Mouse (Mus musculus) hindbrain, embryonic 12.5 days (tissue): Measurements from ENCODE around the gene Add1. TPM values are rescaled to one million over a fixed set of nuclear protein-coding genes. Genes with fewer than 3 reads are reported as not detected.
"Not testable (repeated sequence)": the region's sequence is repeated elsewhere in the genome, so short reads cannot be mapped to it uniquely, and the experiment has no call there.

Experiments used
- ATAC-seq: fragments of 200-750 bp; cut with Nextera tagmentation; 2 replicates; pipeline ENCODE4 v1.8.0; 2017; ENCODE audit warnings: moderate TSS enrichment; ENCODE audit not compliant: low FRiP score
- H3K27ac ChIP-seq: fragments of 300-500 bp; sonication (generic); 2 replicates; pipeline ENCODE4 v1.5.1; 2016; ENCODE audit warnings: mild to moderate bottlenecking
- H3K27me3 ChIP-seq: fragments of 300-500 bp; sonication (generic); 2 replicates; pipeline ENCODE4 v1.6.1; 2016; ENCODE audit warnings: mild to moderate bottlenecking
- H3K36me3 ChIP-seq: fragments of 300-500 bp; sonication (generic); 2 replicates; pipeline ENCODE4 v1.6.1; 2016; ENCODE audit warnings: mild to moderate bottlenecking
- H3K4me1 ChIP-seq: fragments of 300-500 bp; sonication (generic); 2 replicates; pipeline ENCODE4 v1.6.1; 2016
- H3K4me2 ChIP-seq: fragments of 300-500 bp; sonication (generic); replicated peaks from 2 replicates; pipeline ENCODE4 v1.6.1; 2016; ENCODE audit warnings: mild to moderate bottlenecking
- H3K4me3 ChIP-seq: fragments of 300-500 bp; sonication (generic); 2 replicates; pipeline ENCODE4 v1.5.1; 2016; ENCODE audit warnings: mild to moderate bottlenecking
- H3K9ac ChIP-seq: fragments of 300-500 bp; sonication (generic); 2 replicates; pipeline ENCODE4 v1.6.1; 2016; ENCODE audit warnings: mild to moderate bottlenecking, moderate library complexity
- H3K9me3 ChIP-seq: fragments of 300-500 bp; sonication (generic); replicated peaks from 2 replicates; pipeline ENCODE4 v1.6.1; 2016; ENCODE audit warnings: mild to moderate bottlenecking
- WGBS: fragments of 180-500 bp; shearing (Covaris S2); methylation state at CpG from one replicate; pipeline ENCODE4 v1.1.7; 2016; 5-methylcytosine and 5-hydroxymethylcytosine counted together
- polyA plus RNA-seq: library from polyadenylated mRNA; unstranded; fragments of >200 nt; fragmentation: Nextera tagmentation; extraction: Ambion mirVana; gene quantifications from 2 replicates; pipeline ENCODE4 v1.2.1, GENCODE M21; 2016

Add1 gene
- polyA plus RNA-seq, 1 experiment from 2014 or later, result 223 TPM

DNA sequence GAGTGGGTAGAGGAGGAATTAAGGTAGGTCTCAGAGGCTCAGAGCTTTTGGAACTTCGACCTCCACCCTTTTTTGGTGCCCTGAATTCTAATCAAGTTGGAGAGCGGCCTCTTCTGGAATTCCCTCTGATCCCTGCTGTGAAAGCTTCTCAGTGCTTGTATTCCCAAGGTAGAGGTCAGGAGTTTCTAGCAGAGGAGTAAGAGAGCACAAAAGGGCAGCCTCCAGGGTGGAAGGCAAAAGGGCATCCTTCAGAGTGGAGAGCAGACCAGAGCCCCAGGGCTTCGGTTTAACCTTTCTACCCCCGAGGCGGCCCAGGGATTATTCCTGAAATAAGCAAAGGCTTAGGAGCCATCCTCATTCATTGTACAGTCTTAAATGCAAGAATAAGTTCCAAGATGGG, 16.6 kb downstream of the Add1 start:
- no peak for ATAC-seq
- H3K9me3 ChIP-seq, result no peaks in the 10 kb centered on the region
- no peaks in the 10 kb centered on the region for H3K27me3 ChIP-seq
- no peak overlapping the region for H3K4me2 ChIP-seq
- H3K9ac ChIP-seq, result no peak overlapping the region
- peaks cover 18% of the 10 kb centered on the region for H3K4me1 ChIP-seq
- peaks cover 9% of the 10 kb centered on the region; the same call in 1 of the 2 replicates for H3K36me3 ChIP-seq
- H3K27ac ChIP-seq, result no peak overlapping the region
- no peak overlapping the region for H3K4me3 ChIP-seq
- 13% methylated on average over 5 of the region's 5 CpGs for WGBS

DNA sequence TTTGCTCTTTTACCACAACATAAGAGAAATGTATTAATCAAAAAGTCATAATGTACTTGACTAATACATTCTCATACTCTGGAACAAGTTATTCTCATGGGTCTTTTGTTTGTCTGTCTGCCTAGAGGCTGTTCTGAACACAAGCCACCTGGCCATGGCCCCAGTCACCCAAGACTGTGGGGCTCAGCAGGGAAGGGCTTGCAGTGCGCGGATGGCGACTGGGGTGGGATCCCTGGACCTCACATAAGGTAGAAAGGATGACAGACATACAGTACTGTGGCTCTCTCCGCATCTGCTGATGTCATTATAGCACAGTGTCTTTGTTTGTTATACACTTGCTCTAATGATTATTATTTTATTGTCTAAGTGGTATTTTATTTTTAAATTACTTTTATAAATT, 17.2 kb downstream of the Add1 start:
- no peak overlapping the region for H3K4me3 ChIP-seq
- ATAC-seq, result no peak
- WGBS, result 47% methylated on average over 4 of the region's 4 CpGs
- no peak overlapping the region for H3K4me2 ChIP-seq
- H3K27me3 ChIP-seq, result no peaks in the 10 kb centered on the region
- no peak overlapping the region for H3K9ac ChIP-seq
- H3K9me3 ChIP-seq, result no peaks in the 10 kb centered on the region
- no peak overlapping the region for H3K27ac ChIP-seq
- peaks cover 18% of the 10 kb centered on the region for H3K4me1 ChIP-seq
- peaks cover 9% of the 10 kb centered on the region; the same call in 1 of the 2 replicates for H3K36me3 ChIP-seq

DNA sequence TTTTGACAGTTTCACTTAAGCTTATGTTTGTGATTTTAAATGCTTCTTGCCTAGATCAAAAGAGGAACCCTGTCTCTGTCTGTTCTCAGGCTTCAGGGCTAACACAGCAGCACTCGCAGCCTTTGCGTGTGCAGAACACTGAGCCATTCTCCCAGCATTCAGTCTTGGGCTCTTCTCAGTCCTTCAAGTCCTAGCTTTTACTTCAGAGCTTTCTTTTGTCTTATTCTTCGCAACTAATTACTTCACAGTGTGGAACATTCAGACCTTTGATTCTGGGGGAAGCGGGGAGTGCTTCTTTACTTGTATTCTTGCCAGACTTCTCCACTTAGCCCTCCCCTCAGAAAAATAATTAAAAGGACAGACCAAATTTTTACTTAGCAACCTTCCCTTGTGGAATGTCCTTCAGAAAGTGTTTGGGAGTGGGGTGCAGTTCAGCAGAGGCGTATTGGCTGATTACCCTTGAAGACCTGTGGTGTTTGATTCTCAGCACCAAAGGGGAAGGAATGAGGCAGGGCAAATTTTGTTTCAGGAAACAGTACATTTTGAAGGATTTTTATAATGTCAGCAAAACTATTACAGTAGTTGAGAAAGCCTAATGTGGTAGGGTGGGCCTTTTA, 18.0 kb downstream of the Add1 start:
- H3K27ac ChIP-seq, result no peak overlapping the region
- no peak overlapping the region for H3K4me2 ChIP-seq
- no peaks in the 10 kb centered on the region for H3K27me3 ChIP-seq
- ATAC-seq, result no peak
- no peak overlapping the region for H3K9ac ChIP-seq
- H3K36me3 ChIP-seq, result peaks cover 9% of the 10 kb centered on the region; the same call in 1 of the 2 replicates
- no peak overlapping the region for H3K4me3 ChIP-seq
- peaks cover 18% of the 10 kb centered on the region for H3K4me1 ChIP-seq
- WGBS, result 30% methylated on average over 5 of the region's 5 CpGs
- no peaks in the 10 kb centered on the region for H3K9me3 ChIP-seq

DNA sequence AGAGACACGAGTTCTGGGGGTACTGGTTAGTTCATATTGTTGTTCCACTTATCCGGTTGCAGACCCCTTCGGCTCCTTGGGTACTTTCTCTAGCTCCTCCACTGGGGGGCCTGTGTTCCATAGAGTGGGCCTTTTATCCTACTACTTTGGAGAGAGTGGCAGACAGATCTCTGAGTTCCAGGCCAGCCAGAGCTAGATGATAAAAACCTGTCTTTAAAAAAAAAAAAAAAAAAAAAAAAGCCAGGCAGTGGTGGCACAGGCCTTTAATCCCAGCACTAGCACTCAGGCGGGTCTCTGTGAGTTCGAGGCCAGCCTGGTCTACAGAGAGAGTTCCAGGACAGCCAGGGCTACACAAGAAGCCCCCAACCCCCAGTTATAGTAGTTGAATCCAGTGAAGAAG, 18.8 kb downstream of the Add1 start:
- H3K9me3 ChIP-seq, H3K27me3 ChIP-seq, H3K27ac ChIP-seq, H3K4me2 ChIP-seq, H3K9ac ChIP-seq, H3K4me3 ChIP-seq, H3K36me3 ChIP-seq, ATAC-seq: not testable (repeated sequence)
- H3K4me1 ChIP-seq, result peaks cover 15% of the 10 kb centered on the region
- WGBS, result 84% methylated on average over 5 of the region's 5 CpGs

DNA sequence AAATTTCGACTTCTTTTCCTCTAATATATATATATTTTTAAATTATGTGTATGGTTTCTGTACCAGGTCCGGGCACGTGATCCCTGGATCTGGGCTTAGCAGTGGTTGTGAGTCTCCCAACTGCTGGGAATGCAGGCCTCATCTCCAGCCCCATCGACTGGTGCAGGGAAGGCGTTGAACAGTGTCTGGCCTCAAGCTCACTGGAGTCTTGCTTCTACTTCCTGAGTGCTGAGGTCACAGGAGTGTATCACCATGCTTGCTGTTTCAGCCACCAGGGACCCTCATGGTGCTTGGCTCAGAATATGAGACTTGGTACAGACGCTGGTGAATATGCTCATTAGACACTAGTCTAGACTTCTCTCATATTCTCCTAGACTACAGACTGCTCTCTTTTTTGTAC, 19.2 kb downstream of the Add1 start:
- ATAC-seq, result no peak
- H3K4me3 ChIP-seq, result no peak overlapping the region

GRCm38 (mm10) chr5:34593202-34593727, 19.8 kb downstream of the Add1 start:
- Histone ChIP-seq H3K36me3 (peaks cover 13% of the 10 kb centered on the region; the same call in 1 of the 2 replicates), H3K9me3 (no peaks in the 10 kb centered on the region), H3K4me3 (no peak overlapping the region), H3K9ac (no peak overlapping the region), H3K4me1 (peaks cover 15% of the 10 kb centered on the region), H3K27ac (no peak overlapping the region), H3K27me3 (no peaks in the 10 kb centered on the region), H3K4me2 (no peak overlapping the region)
- 95% methylated on average over 9 of the region's 9 CpGs for WGBS
- ATAC-seq, result no peak

More for the DNA sequence above, 19.2 kb downstream of the Add1 start:
- H3K9ac ChIP-seq, result no peak overlapping the region
- no peak overlapping the region for H3K27ac ChIP-seq
- 94% methylated on average over 6 of the region's 6 CpGs for WGBS
- no peaks in the 10 kb centered on the region for H3K9me3 ChIP-seq
- H3K36me3 ChIP-seq, result peaks cover 11% of the 10 kb centered on the region; the same call in 1 of the 2 replicates
- peaks cover 15% of the 10 kb centered on the region for H3K4me1 ChIP-seq
- H3K4me2 ChIP-seq, result no peak overlapping the region
- no peaks in the 10 kb centered on the region for H3K27me3 ChIP-seq

DNA sequence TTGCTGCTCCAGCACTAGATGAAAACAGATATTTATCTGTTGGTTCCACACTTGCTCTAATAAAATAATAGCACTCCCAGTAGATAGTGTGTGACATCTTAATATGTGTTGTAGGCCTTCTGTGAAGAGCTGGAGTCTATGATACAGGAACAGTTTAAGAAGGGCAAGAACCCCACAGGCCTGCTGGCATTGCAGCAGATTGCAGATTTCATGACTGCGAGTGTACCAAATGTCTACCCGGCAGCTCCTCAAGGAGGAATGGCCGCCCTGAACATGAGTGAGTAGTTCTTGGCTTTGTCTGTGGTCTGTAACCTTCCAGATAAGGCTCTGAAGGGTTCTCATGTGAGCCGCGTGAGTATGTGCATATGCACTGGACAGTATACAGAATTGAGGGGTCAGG, 31.1 kb downstream of the Add1 start:
- Histone ChIP-seq H3K9me3 (no peaks in the 10 kb centered on the region), H3K36me3 (peaks cover 54% of the 10 kb centered on the region), H3K27me3 (no peaks in the 10 kb centered on the region), H3K4me1 (no peaks in the 10 kb centered on the region), H3K4me3 (no peak overlapping the region), H3K9ac (no peak overlapping the region), H3K4me2 (no peak overlapping the region), H3K27ac (no peak overlapping the region)
- ATAC-seq, result no peak
- 96% methylated on average over 5 of the region's 5 CpGs for WGBS

GRCm38 (mm10) chr5:34607100-34607880, 33.8 kb downstream of the Add1 start:
- H3K9me3 ChIP-seq, result no peaks in the 10 kb centered on the region
- no peaks in the 10 kb centered on the region for H3K27me3 ChIP-seq
- H3K27ac ChIP-seq, result no peak overlapping the region
- ATAC-seq, result no peak
- no peak overlapping the region for H3K9ac ChIP-seq
- WGBS, result 92% methylated on average over 8 of the region's 8 CpGs
- H3K36me3 ChIP-seq, result peaks cover 58% of the 10 kb centered on the region
- H3K4me3 ChIP-seq, result no peak overlapping the region
- H3K4me2 ChIP-seq, result no peak overlapping the region
- no peaks in the 10 kb centered on the region for H3K4me1 ChIP-seq

GRCm38 (mm10) chr5:34608226-34608625, 34.8 kb downstream of the Add1 start:
- no peaks in the 10 kb centered on the region for H3K4me1 ChIP-seq
- no peak overlapping the region for H3K27ac ChIP-seq
- H3K9ac ChIP-seq, result no peak overlapping the region
- H3K27me3 ChIP-seq, result no peaks in the 10 kb centered on the region
- no peak for ATAC-seq
- no peaks in the 10 kb centered on the region for H3K9me3 ChIP-seq
- no peak overlapping the region for H3K4me2 ChIP-seq
- WGBS, result 85% methylated on average over 3 of the region's 3 CpGs
- peaks cover 60% of the 10 kb centered on the region for H3K36me3 ChIP-seq
- no peak overlapping the region for H3K4me3 ChIP-seq

GRCm38 (mm10) chr5:34609966-34610365, 36.5 kb downstream of the Add1 start:
- 93% methylated on average over 4 of the region's 4 CpGs for WGBS
- no peaks in the 10 kb centered on the region for H3K27me3 ChIP-seq
- H3K36me3 ChIP-seq, result peaks cover 69% of the 10 kb centered on the region
- no peak overlapping the region for H3K27ac ChIP-seq
- no peak overlapping the region for H3K9ac ChIP-seq
- H3K4me2 ChIP-seq, result no peak overlapping the region
- ATAC-seq, result no peak
- no peaks in the 10 kb centered on the region for H3K9me3 ChIP-seq
- H3K4me3 ChIP-seq, result no peak overlapping the region
- no peaks in the 10 kb centered on the region for H3K4me1 ChIP-seq

GRCm38 (mm10) chr5:34632996-34633395, 59.5 kb downstream of the Add1 start:
- H3K4me1 ChIP-seq, result peaks cover 16% of the 10 kb centered on the region
- no peaks in the 10 kb centered on the region for H3K9me3 ChIP-seq
- peaks cover 74% of the 10 kb centered on the region for H3K36me3 ChIP-seq
- H3K9ac ChIP-seq, result no peak overlapping the region
- no peaks in the 10 kb centered on the region for H3K27me3 ChIP-seq
- ATAC-seq, result no peak
- no peak overlapping the region for H3K27ac ChIP-seq
- H3K4me3 ChIP-seq, result no peak overlapping the region
- no peak overlapping the region for H3K4me2 ChIP-seq
- 97% methylated on average over 2 of the region's 2 CpGs for WGBS

DNA sequence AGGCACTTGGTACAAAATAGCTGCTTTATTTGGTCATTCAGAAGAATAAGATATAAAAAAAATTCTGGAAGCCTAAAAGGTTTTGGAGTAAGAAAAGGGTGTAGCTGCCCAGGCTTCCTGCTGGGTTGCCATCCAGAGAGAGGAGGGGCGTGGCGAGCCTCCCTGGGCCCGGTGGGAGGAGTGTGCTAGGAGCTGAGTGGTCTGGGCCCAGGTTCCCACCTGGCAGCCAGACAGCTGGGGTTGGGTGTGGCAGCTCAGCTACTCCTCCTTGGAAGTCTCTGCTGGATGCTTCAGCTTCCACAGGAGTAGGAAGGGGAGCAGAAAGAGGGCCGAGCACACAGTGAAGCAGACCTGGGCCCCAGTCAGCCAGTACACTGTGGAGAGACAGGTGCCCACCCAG, 60.2 kb downstream of the Add1 start:
- H3K36me3 ChIP-seq, result peaks cover 74% of the 10 kb centered on the region
- 77% methylated on average over 4 of the region's 4 CpGs for WGBS
- ATAC-seq, result no peak

More for the DNA sequence above, 60.2 kb downstream of the Add1 start:
- Histone ChIP-seq H3K4me1 (peaks cover 16% of the 10 kb centered on the region), H3K4me2 (no peak overlapping the region), H3K27me3 (no peaks in the 10 kb centered on the region), H3K9ac (0 out of 2 replicates have a peak overlapping the region, but pooled peaks have one; percentile 14), H3K9me3 (no peaks in the 10 kb centered on the region), H3K4me3 (no peak overlapping the region), H3K27ac (no peak overlapping the region)
